Mouse (Mus musculus) lung, postnatal 0 days (tissue): Measurements from ENCODE around the gene Tmem255a. TPM values are rescaled to one million over a fixed set of nuclear protein-coding genes. Genes with fewer than 3 reads are reported as not detected.
A peak's percentile ranks its signal among the peaks of the same experiment; 100 is the strongest.

ENCODE experiments used
- ATAC-seq: fragments of 200-750 bp; cut with Nextera tagmentation; 2 replicates; pipeline ENCODE4 v1.8.0; 2017; ENCODE audit warnings: moderate library complexity
- DNase-seq: peaks from one replicate; pipeline ENCODE4 v3.0.0-alpha.2; 2016; ENCODE audit warnings: low spot score
- H3K27ac ChIP-seq: fragments of 300-500 bp; sonication (generic); 2 replicates; pipeline ENCODE4 v1.5.1; 2014; ENCODE audit warnings: antibody characterized with exemption, mild to moderate bottlenecking, low read length, mixed read lengths
- H3K27me3 ChIP-seq: fragments of 300-500 bp; sonication (generic); replicated peaks from 2 replicates; pipeline ENCODE4 v1.6.1; 2014; ENCODE audit warnings: low read length, mixed read lengths; ENCODE audit not compliant: insufficient read depth
- H3K36me3 ChIP-seq: fragments of 300-500 bp; sonication (generic); 2 replicates; pipeline ENCODE4 v1.6.1; 2014; ENCODE audit warnings: low read length, mixed read lengths; ENCODE audit not compliant: insufficient read depth
- H3K4me1 ChIP-seq: fragments of 300-500 bp; sonication (generic); 2 replicates; pipeline ENCODE4 v1.6.1; 2014; ENCODE audit warnings: antibody characterized with exemption, low read depth, low read length, mixed read lengths; ENCODE audit not compliant: insufficient read depth
- H3K4me2 ChIP-seq: fragments of 300-500 bp; sonication (generic); replicated peaks from 2 replicates; pipeline ENCODE4 v1.6.1; 2014; ENCODE audit warnings: low read depth, mild to moderate bottlenecking, low read length, moderate library complexity, mixed read lengths
- H3K4me3 ChIP-seq: fragments of 300-500 bp; sonication (generic); 2 replicates; pipeline ENCODE4 v1.5.1; 2014; ENCODE audit warnings: low read depth, low read length
- H3K9ac ChIP-seq: fragments of 300-500 bp; sonication (generic); replicated peaks from 2 replicates; pipeline ENCODE4 v1.6.1; 2014; ENCODE audit warnings: low read depth, mild to moderate bottlenecking
- H3K9me3 ChIP-seq: fragments of 300-500 bp; sonication (generic); 2 replicates; pipeline ENCODE4 v1.6.1; 2016; ENCODE audit warnings: low read length, mixed read lengths
- CTCF ChIP-seq: IDR thresholded peaks from 2 replicates; pipeline ENCODE4 v1.5.1; 2016; ENCODE audit warnings: antibody characterized with exemption, mild to moderate bottlenecking
- EP300 ChIP-seq: IDR thresholded peaks from 2 replicates; pipeline ENCODE4 v1.6.1; 2016; ENCODE audit warnings: antibody characterized with exemption, mild to moderate bottlenecking, control low read depth
- WGBS: fragments of 180-500 bp; shearing (Covaris S2); extraction: QIAGEN DNeasy Blood & Tissue Kit; methylation state at CpG from one replicate; pipeline ENCODE4 v1.1.7; 2014; 5-methylcytosine and 5-hydroxymethylcytosine counted together
- polyA plus RNA-seq: library from polyadenylated mRNA; unstranded; fragments of >200 nt; fragmentation: Nextera tagmentation; extraction: Ambion mirVana; gene quantifications from 2 replicates; pipeline ENCODE4 v1.2.1, GENCODE M21; 2015

The Tmem255a gene
- polyA plus RNA-seq, 1 experiment from 2014 or later = 7.7 TPM

GRCm38 (mm10) chrX:38237731-38238130, 14.5 kb downstream of the Tmem255a start:
- DNase-seq (peak; percentile 20), ATAC-seq (no peak)
- no peak overlapping the region for H3K4me2 ChIP-seq
- no peak overlapping the region for H3K4me3 ChIP-seq
- no peak overlapping the region for H3K27ac ChIP-seq
- no peaks in the 10 kb centered on the region for H3K36me3 ChIP-seq
- TF ChIP-seq CTCF = peak; percentile 77
- no peak for TF ChIP-seq EP300
- H3K27me3 ChIP-seq = no peaks in the 10 kb centered on the region
- 38% methylated on average over 2 of the region's 2 CpGs for WGBS
- no peak overlapping the region for H3K9ac ChIP-seq
- H3K4me1 ChIP-seq = no peaks in the 10 kb centered on the region
- H3K9me3 ChIP-seq = no peaks in the 10 kb centered on the region

DNA sequence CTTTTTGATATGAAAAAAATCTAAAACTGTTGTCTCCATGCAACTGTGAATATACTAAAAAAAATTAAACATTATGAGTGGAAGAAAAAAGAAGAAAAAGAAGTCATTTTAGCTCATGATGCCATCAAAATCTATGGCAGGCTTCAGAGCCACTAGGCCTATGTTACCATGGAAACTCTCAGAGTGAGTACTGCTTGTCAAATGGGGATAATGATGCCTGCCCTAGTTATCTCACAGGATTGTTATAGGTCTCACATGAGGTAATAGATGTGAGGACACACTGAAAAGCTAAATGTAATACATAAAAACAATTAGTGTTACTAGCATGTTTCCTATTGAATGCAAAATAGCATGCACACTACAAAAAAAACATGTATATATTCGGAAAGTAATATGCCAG, 22.4 kb downstream of the Tmem255a start:
- Histone ChIP-seq H3K36me3 (no peaks in the 10 kb centered on the region), H3K9me3 (no peaks in the 10 kb centered on the region), H3K27ac (no peak overlapping the region), H3K9ac (no peak overlapping the region), H3K27me3 (no peaks in the 10 kb centered on the region), H3K4me1 (no peaks in the 10 kb centered on the region), H3K4me2 (no peak overlapping the region), H3K4me3 (no peak overlapping the region)
- DNase-seq (no peak), ATAC-seq (no peak)
- TF ChIP-seq CTCF (no peak), EP300 (no peak)
- WGBS = 85% methylated on average over 1 of the region's 1 CpGs

DNA sequence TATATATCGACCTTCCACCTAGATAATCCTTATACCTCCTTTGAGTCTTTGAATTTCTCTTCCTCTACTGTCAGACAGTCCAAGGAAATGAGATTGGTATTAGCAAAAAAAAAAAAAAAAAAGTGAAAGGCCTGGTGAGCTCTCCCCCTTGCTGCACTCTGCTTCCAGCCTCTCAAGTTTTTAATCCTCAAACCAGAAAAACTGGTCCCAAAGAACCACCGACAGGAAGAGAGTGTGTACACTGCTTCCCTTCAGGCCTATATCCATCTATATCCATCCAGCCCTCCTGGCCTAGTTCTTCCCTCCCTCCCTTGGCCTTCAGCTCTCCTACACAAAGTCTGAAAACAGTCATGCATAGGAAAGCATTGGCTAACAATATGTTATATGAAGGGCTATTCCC, 29.5 kb downstream of the Tmem255a start:
- no peak for DNase-seq

DNA sequence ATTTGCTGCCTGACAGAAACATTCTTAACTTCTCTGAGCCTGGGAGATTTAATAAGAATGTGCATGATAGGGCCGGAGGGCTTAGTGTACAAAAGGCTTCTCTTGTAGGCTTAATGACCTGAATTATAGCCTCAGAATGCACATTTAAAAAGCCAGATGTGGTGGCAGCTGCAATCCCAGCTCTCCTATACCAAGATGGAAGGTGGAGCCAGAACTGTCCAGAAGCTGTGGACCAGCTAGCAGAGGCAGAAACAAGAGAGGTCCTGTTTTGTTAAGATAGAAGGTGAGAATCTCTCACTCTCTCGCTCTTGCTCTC, 34.6 kb downstream of the Tmem255a start:
- WGBS = 65% methylated on average over 2 of the region's 2 CpGs
- ATAC-seq (no peak), DNase-seq (no peak)
- Histone ChIP-seq H3K4me1 (no peaks in the 10 kb centered on the region), H3K9me3 (no peaks in the 10 kb centered on the region), H3K27ac (no peak overlapping the region), H3K4me2 (no peak overlapping the region), H3K9ac (no peak overlapping the region), H3K36me3 (no peaks in the 10 kb centered on the region), H3K27me3 (no peaks in the 10 kb centered on the region), H3K4me3 (no peak overlapping the region)
- no peak for TF ChIP-seq EP300
- TF ChIP-seq CTCF = no peak

More for the DNA sequence above, 29.5 kb downstream of the Tmem255a start:
- H3K27ac ChIP-seq = no peak overlapping the region
- no peaks in the 10 kb centered on the region for H3K4me1 ChIP-seq
- no peaks in the 10 kb centered on the region for H3K27me3 ChIP-seq
- H3K4me3 ChIP-seq = no peak overlapping the region
- H3K9ac ChIP-seq = no peak overlapping the region
- H3K36me3 ChIP-seq = no peaks in the 10 kb centered on the region
- 26% methylated on average over 2 of the region's 2 CpGs for WGBS
- TF ChIP-seq EP300 (no peak), CTCF (no peak)
- no peaks in the 10 kb centered on the region for H3K9me3 ChIP-seq
- ATAC-seq = no peak
- H3K4me2 ChIP-seq = no peak overlapping the region

GRCm38 (mm10) chrX:38216986-38217675, 35.1 kb downstream of the Tmem255a start:
- Histone ChIP-seq H3K4me1 (no peaks in the 10 kb centered on the region), H3K36me3 (no peaks in the 10 kb centered on the region), H3K4me2 (no peak overlapping the region), H3K27me3 (no peaks in the 10 kb centered on the region), H3K9ac (no peak overlapping the region), H3K27ac (no peak overlapping the region), H3K9me3 (no peaks in the 10 kb centered on the region), H3K4me3 (no peak overlapping the region)
- DNase-seq (peak; percentile 25), ATAC-seq (no peak)
- no peak for TF ChIP-seq CTCF
- no peak for TF ChIP-seq EP300
- 74% methylated on average over 9 of the region's 9 CpGs for WGBS

DNA sequence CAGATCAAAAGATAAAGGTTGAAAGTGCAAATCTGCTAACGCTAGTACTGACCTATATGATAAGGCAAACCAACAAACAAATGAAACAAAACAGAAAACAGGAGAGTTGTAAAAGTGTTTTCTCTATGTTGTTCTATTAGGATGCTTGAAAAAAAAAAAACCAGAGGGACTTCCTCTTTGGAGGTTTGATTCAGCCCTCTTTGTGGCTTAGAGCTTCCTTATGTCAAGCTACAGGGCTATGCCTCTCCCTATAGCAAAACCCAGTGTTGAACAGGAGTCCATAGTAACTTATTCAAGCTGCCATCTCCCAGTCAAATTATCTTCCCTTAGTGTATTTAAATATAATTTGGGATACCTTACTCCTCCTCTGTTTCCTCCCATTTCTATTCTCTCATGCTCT, 44.8 kb downstream of the Tmem255a start:
- ATAC-seq (no peak), DNase-seq (no peak)
- TF ChIP-seq EP300 = no peak
- no peak for TF ChIP-seq CTCF
- no peaks in the 10 kb centered on the region for H3K9me3 ChIP-seq
- H3K4me1 ChIP-seq = no peaks in the 10 kb centered on the region
- no peaks in the 10 kb centered on the region for H3K27me3 ChIP-seq
- H3K4me3 ChIP-seq = no peak overlapping the region
- no peaks in the 10 kb centered on the region for H3K36me3 ChIP-seq
- WGBS = 52% methylated on average over 1 of the region's 1 CpGs
- no peak overlapping the region for H3K4me2 ChIP-seq
- H3K9ac ChIP-seq = no peak overlapping the region
- no peak overlapping the region for H3K27ac ChIP-seq

- 41% methylated on average over 2 of the region's 2 CpGs for whole genome bisulfite sequencing
- Histone ChIP-seq H3K36me3 (no peaks in the 10 kb centered on the region), H3K4me2 (no peak overlapping the region), H3K27me3 (no peaks in the 10 kb centered on the region), H3K4me1 (no peaks in the 10 kb centered on the region), H3K4me3 (no peak overlapping the region), H3K27ac (no peak overlapping the region), H3K9ac (no peak overlapping the region), H3K9me3 (no peaks in the 10 kb centered on the region)
- no peak for TF ChIP-seq CTCF
- TF ChIP-seq EP300 = no peak
- peak; percentile 41 for DNase-seq
- ATAC-seq = no peak
Measured at GRCm38 (mm10) chrX:38201816-38202215, 50.4 kb downstream of the Tmem255a start.
